Mouse (Mus musculus): ENCODE measurements around the gene Egfr.

The Egfr gene

GRCm38 (mm10) chr11:16752007-16752348 lies at the start of gene Egfr:
Gene Egfr (plus strand): TSS chr11:16752203.
- peak; percentile 84 to 92 for DNase-seq

GRCm38 (mm10) chr11:16703221-16703620 lies 48.8 kb upstream of the Egfr start:
- DNase-seq, result no peak

- DNase-seq, result no peak
Measured at GRCm38 (mm10) chr11:16735083-16735644, 16.8 kb upstream of the Egfr start.

- DNase-seq, result no peak
Measured at GRCm38 (mm10) chr11:16737323-16737722, 14.7 kb upstream of the Egfr start.

- DNase-seq, result no peak
Measured at GRCm38 (mm10) chr11:16738691-16739090, 13.3 kb upstream of the Egfr start.

- peak in 1 of 2 experiments; percentile 34 for DNase-seq
Measured at GRCm38 (mm10) chr11:16739155-16739554, 12.8 kb upstream of the Egfr start.

GRCm38 (mm10) chr11:16740691-16741611 lies 11.1 kb upstream of the Egfr start:
- no peak for DNase-seq

- peak in 1 of 2 experiments; percentile 27 for DNase-seq
Measured at GRCm38 (mm10) chr11:16742251-16742650, 9.8 kb upstream of the Egfr start.

- no peak for DNase-seq
Measured at GRCm38 (mm10) chr11:16742821-16743220, 9.2 kb upstream of the Egfr start.

GRCm38 (mm10) chr11:16751457-16751982 lies 483 bp upstream of the Egfr start:
- peak in 1 of 2 experiments; percentile 14 for DNase-seq

- DNase-seq, result peak; percentile 40 to 62
Measured at GRCm38 (mm10) chr11:16752349-16753153, 548 bp downstream of the Egfr start.

GRCm38 (mm10) chr11:16753154-16754040 lies 1.4 kb downstream of the Egfr start:
- peak; percentile 22 to 45 for DNase-seq

GRCm38 (mm10) chr11:16759930-16760329 lies 7.9 kb downstream of the Egfr start:
- DNase-seq, result no peak

- no peak for DNase-seq
Measured at GRCm38 (mm10) chr11:16761184-16761583, 9.2 kb downstream of the Egfr start.

- peak in 1 of 2 experiments; percentile 45 for DNase-seq
Measured at GRCm38 (mm10) chr11:16766038-16766815, 14.2 kb downstream of the Egfr start.

GRCm38 (mm10) chr11:16767984-16768383 lies 16.0 kb downstream of the Egfr start:
- DNase-seq, result no peak

GRCm38 (mm10) chr11:16769276-16769675 lies 17.3 kb downstream of the Egfr start:
- DNase-seq, result peak; percentile 81 to 94

- DNase-seq, result peak; percentile 50 to 65
Measured at GRCm38 (mm10) chr11:16769709-16770303, 17.8 kb downstream of the Egfr start.

GRCm38 (mm10) chr11:16770966-16771365 lies 19.0 kb downstream of the Egfr start:
- DNase-seq, result no peak

GRCm38 (mm10) chr11:16772717-16773116 lies 20.7 kb downstream of the Egfr start:
- no peak for DNase-seq

GRCm38 (mm10) chr11:16776967-16777366 lies 25.0 kb downstream of the Egfr start:
- no peak for DNase-seq
